Mouse (Mus musculus) MEL (cell line): ENCODE measurements around the gene Itpr2.

Source experiments
- CTCF ChIP-seq, 3 experiments: IDR thresholded peaks in 2 of 3; conservative IDR thresholded peaks in 1 of 3; 2 replicates each; pipeline ENCODE4 v1.5.1; 2011 to 2012; ENCODE audit warnings: low read length in 3 of 3, low read depth in 2 of 3, mild to moderate bottlenecking in 2 of 3, improper control_type of control experiment in 1 of 3, inconsistent platforms in 1 of 3, mixed read lengths in 1 of 3, moderate library complexity in 1 of 3; ENCODE audit not compliant: control insufficient read depth in 1 of 3, insufficient read depth in 1 of 3, poor library complexity in 1 of 3, severe bottlenecking in 1 of 3
- E2F4 ChIP-seq: IDR thresholded peaks from 2 replicates; pipeline ENCODE4 v1.6.1; 2011; ENCODE audit warnings: low read depth, low read length, improper control_type of control experiment, borderline replicate concordance
- EP300 ChIP-seq, 2 experiments: IDR thresholded peaks; 2 replicates each; pipeline ENCODE4 v1.6.1; 2011; ENCODE audit warnings: improper control_type of control experiment in 2 of 2, low read length in 2 of 2, low read depth in 1 of 2, mild to moderate bottlenecking in 1 of 2
- HCFC1 ChIP-seq: IDR thresholded peaks from 2 replicates; pipeline ENCODE4 v1.6.1; 2012; ENCODE audit warnings: low read depth, mild to moderate bottlenecking, inconsistent platforms, low read length, improper control_type of control experiment, moderate library complexity
- MAZ ChIP-seq: IDR thresholded peaks from 2 replicates; pipeline ENCODE4 v1.6.1; 2012; ENCODE audit warnings: low read depth, mild to moderate bottlenecking, inconsistent platforms, low read length, improper control_type of control experiment
- POLR2A ChIP-seq, 2 experiments: IDR thresholded peaks; 2 replicates each; pipeline ENCODE4 v1.6.1; 2011 to 2012; ENCODE audit warnings: low read length in 2 of 2, mild to moderate bottlenecking in 2 of 2, control low read depth in 1 of 2, improper control_type of control experiment in 1 of 2, low read depth in 1 of 2, moderate library complexity in 1 of 2; ENCODE audit not compliant: control insufficient read depth in 1 of 2, insufficient read depth in 1 of 2, poor library complexity in 1 of 2
- SMC3 ChIP-seq: IDR thresholded peaks from 2 replicates; pipeline ENCODE4 v1.6.1; 2011; ENCODE audit warnings: low read depth, low read length, improper control_type of control experiment
- TAL1 ChIP-seq: IDR thresholded peaks from 2 replicates; pipeline ENCODE4 v1.6.1; 2012; ENCODE audit warnings: mild to moderate bottlenecking, inconsistent platforms, low read length, moderate library complexity, mixed read lengths
- USF1 ChIP-seq: IDR thresholded peaks from 2 replicates; pipeline ENCODE4 v1.6.1; 2014; ENCODE audit warnings: low read depth, mild to moderate bottlenecking, inconsistent platforms, low read length, improper control_type of control experiment, moderate library complexity
- USF2 ChIP-seq, 2 experiments: IDR thresholded peaks; 2 replicates each; pipeline ENCODE4 v1.6.1; 2011 to 2012; ENCODE audit warnings: improper control_type of control experiment in 2 of 2, low read length in 2 of 2, borderline replicate concordance in 1 of 2, inconsistent platforms in 1 of 2, low read depth in 1 of 2, mild to moderate bottlenecking in 1 of 2; ENCODE audit not compliant: insufficient read depth in 1 of 2

DNA sequence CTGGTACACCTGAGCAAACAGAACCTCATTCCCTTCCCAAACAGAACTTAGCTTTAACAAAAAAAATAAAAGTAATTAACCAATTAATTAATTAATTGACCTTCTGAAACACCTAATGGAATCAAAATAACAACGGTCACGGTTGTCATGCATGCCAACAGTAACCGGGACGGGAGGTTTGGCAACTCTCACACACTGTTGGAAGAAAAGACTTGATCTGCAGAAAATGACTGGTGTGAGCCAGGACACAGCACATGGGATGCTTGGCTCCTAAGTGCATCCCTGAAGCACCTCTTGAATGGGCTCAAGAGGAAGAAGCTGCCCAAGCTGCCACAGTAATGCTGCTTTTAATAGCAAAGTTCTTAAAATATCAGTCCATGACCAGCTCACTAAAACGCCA is 161.1 kb downstream of the Itpr2 start:
- TF ChIP-seq CTCF (IDR thresholded peaks at IDR 0.05 in 2 of 3, conservative IDR thresholded peaks at IDR 0.05 in 1 of 3; ENCODE audit: control insufficient read depth in 1 of 3, insufficient read depth in 1 of 3, low read depth in 2 of 3, low read length in 3 of 3, poor library complexity in 1 of 3, severe bottlenecking in 1 of 3) = no peak
- TF ChIP-seq USF2 (IDR thresholded peaks at IDR 0.05; ENCODE audit: borderline replicate concordance in 1 of 2, insufficient read depth in 1 of 2, low read depth in 1 of 2, low read length in 2 of 2) = no peak
- no peak for TF ChIP-seq MAZ
- no peak for TF ChIP-seq POLR2A (IDR thresholded peaks at IDR 0.05; ENCODE audit: control insufficient read depth in 1 of 2, insufficient read depth in 1 of 2, low read depth in 1 of 2, low read length in 2 of 2, poor library complexity in 1 of 2)
- no peak for TF ChIP-seq EP300 (IDR thresholded peaks at IDR 0.05; ENCODE audit: low read depth in 1 of 2, low read length in 2 of 2)
- no peak for TF ChIP-seq SMC3
- no peak for TF ChIP-seq USF1
- no peak for TF ChIP-seq HCFC1
- no peak for TF ChIP-seq TAL1
- no peak for TF ChIP-seq E2F4
